Mouse (Mus musculus): ENCODE results near the gene Cntf. TPM values are rescaled to one million over a fixed set of nuclear protein-coding genes. Genes with fewer than 3 reads are reported as not detected.
"Not testable (repeated sequence)": the region's sequence is repeated elsewhere in the genome, so short reads cannot be mapped to it uniquely, and the experiment has no call there.

The Cntf gene
- total RNA-seq, 1 experiment from 2014 or later: 2.2 TPM

- ATAC-seq (replicated peaks; ENCODE audit: low read depth, poor library complexity, severe bottlenecking): no peak
Observed at GRCm38 (mm10) chr19:12780437-12780836, 15.0 kb upstream of the Cntf start.

- no peak for ATAC-seq (replicated peaks; ENCODE audit: low read depth, poor library complexity, severe bottlenecking)
Observed at GRCm38 (mm10) chr19:12770888-12771287, 5.5 kb upstream of the Cntf start.

GRCm38 (mm10) chr19:12762212-12763130 lies 3.0 kb downstream of the Cntf start:
- ATAC-seq (replicated peaks; ENCODE audit: low read depth, poor library complexity, severe bottlenecking): no peak

GRCm38 (mm10) chr19:12759656-12760055 lies 5.8 kb downstream of the Cntf start:
- ATAC-seq (replicated peaks; ENCODE audit: low read depth, poor library complexity, severe bottlenecking): no peak

GRCm38 (mm10) chr19:12758936-12759478 lies 6.4 kb downstream of the Cntf start:
- no peak for ATAC-seq (replicated peaks; ENCODE audit: low read depth, poor library complexity, severe bottlenecking)

- ATAC-seq (replicated peaks; ENCODE audit: low read depth, poor library complexity, severe bottlenecking): no peak
Observed at GRCm38 (mm10) chr19:12756286-12756685, 9.1 kb downstream of the Cntf start.

GRCm38 (mm10) chr19:12731950-12732349 lies 33.5 kb downstream of the Cntf start:
- ATAC-seq (replicated peaks; ENCODE audit: low read depth, poor library complexity, severe bottlenecking): no peak

GRCm38 (mm10) chr19:12731036-12731435 lies 34.4 kb downstream of the Cntf start:
- no peak for ATAC-seq (replicated peaks; ENCODE audit: low read depth, poor library complexity, severe bottlenecking)

- no peak for ATAC-seq (replicated peaks; ENCODE audit: low read depth, poor library complexity, severe bottlenecking)
Observed at GRCm38 (mm10) chr19:12725851-12726250, 39.6 kb downstream of the Cntf start.

- ATAC-seq (replicated peaks; ENCODE audit: low read depth, poor library complexity, severe bottlenecking): peak; percentile 78
Observed at GRCm38 (mm10) chr19:12722308-12722707, 43.1 kb downstream of the Cntf start.

- not testable (repeated sequence) for ATAC-seq (replicated peaks; ENCODE audit: low read depth, poor library complexity, severe bottlenecking)
Observed at GRCm38 (mm10) chr19:12721596-12721995, 43.8 kb downstream of the Cntf start.

- ATAC-seq (replicated peaks; ENCODE audit: low read depth, poor library complexity, severe bottlenecking): not testable (repeated sequence)
Observed at GRCm38 (mm10) chr19:12720919-12721318, 44.5 kb downstream of the Cntf start.

GRCm38 (mm10) chr19:12720463-12720862 lies 45.0 kb downstream of the Cntf start:
- ATAC-seq (replicated peaks; ENCODE audit: low read depth, poor library complexity, severe bottlenecking): no peak

- no peak for ATAC-seq (replicated peaks; ENCODE audit: low read depth, poor library complexity, severe bottlenecking)
Observed at GRCm38 (mm10) chr19:12719189-12719588, 46.2 kb downstream of the Cntf start.

Other genes with a start within 250 kb of the Cntf start
- gene Fam111a, start 219.9 kb downstream of the Cntf start, total RNA-seq (2017): 182 and 222 TPM in 2 replicates
- not detected in 2 replicates for gene Gm4952, start 165.7 kb downstream of the Cntf start, total RNA-seq (2017)
- not detected in 2 replicates for gene Glyat, start 132.3 kb downstream of the Cntf start, total RNA-seq (2017)
- not detected in 2 replicates for gene Olfr1442, start 95.2 kb downstream of the Cntf start, total RNA-seq (2017)
- gene Olfr1443, start 87.5 kb downstream of the Cntf start, total RNA-seq (2017): not detected in 2 replicates
- not detected in 2 replicates for gene Keg1, start 69.8 kb downstream of the Cntf start, total RNA-seq (2017)
- 124 and 125 TPM in 2 replicates for gene Zfp91, start 30.5 kb upstream of the Cntf start, total RNA-seq (2017)
- gene Lpxn, start 30.6 kb upstream of the Cntf start, total RNA-seq (2017): 1.6 and 4.3 TPM in 2 replicates
- gene Gm5244, start 81.0 kb upstream of the Cntf start, total RNA-seq (2017): not detected in 2 replicates
- gene Olfr1444, start 91.7 kb upstream of the Cntf start, total RNA-seq (2017): not detected in 2 replicates
- gene Olfr1445, start 118.2 kb upstream of the Cntf start, total RNA-seq (2017): not detected in 2 replicates
- gene Olfr1446, start 127.9 kb upstream of the Cntf start, total RNA-seq (2017): not detected in 2 replicates
- not detected in 2 replicates for gene Olfr1447, start 138.1 kb upstream of the Cntf start, total RNA-seq (2017)
- gene Olfr1448, start 158.8 kb upstream of the Cntf start, total RNA-seq (2017): not detected in 2 replicates
- gene Olfr1449, start 165.2 kb upstream of the Cntf start, total RNA-seq (2017): not detected in 2 replicates
- not detected in 2 replicates for gene Olfr1450, start 184.6 kb upstream of the Cntf start, total RNA-seq (2017)
- not detected in 2 replicates for gene Olfr1451, start 229.4 kb upstream of the Cntf start, total RNA-seq (2017)

Measured in common myeloid progenitor, adult 5-6 weeks (primary cell).